Mouse (Mus musculus) lung, postnatal 0 days (tissue): ENCODE data around the gene Psmd9. TPM values are rescaled to one million over a fixed set of nuclear protein-coding genes. Genes with fewer than 3 reads are reported as not detected.

Experiments used
- ATAC-seq: fragments of 200-750 bp; cut with Nextera tagmentation; 2 replicates; pipeline ENCODE4 v1.8.0; 2017; ENCODE audit warnings: moderate library complexity
- DNase-seq: peaks from one replicate; pipeline ENCODE4 v3.0.0-alpha.2; 2016; ENCODE audit warnings: low spot score
- H3K27ac ChIP-seq: fragments of 300-500 bp; sonication (generic); 2 replicates; pipeline ENCODE4 v1.5.1; 2014; ENCODE audit warnings: antibody characterized with exemption, mild to moderate bottlenecking, low read length, mixed read lengths
- H3K27me3 ChIP-seq: fragments of 300-500 bp; sonication (generic); replicated peaks from 2 replicates; pipeline ENCODE4 v1.6.1; 2014; ENCODE audit warnings: low read length, mixed read lengths; ENCODE audit not compliant: insufficient read depth
- H3K36me3 ChIP-seq: fragments of 300-500 bp; sonication (generic); 2 replicates; pipeline ENCODE4 v1.6.1; 2014; ENCODE audit warnings: low read length, mixed read lengths; ENCODE audit not compliant: insufficient read depth
- H3K4me1 ChIP-seq: fragments of 300-500 bp; sonication (generic); 2 replicates; pipeline ENCODE4 v1.6.1; 2014; ENCODE audit warnings: antibody characterized with exemption, low read depth, low read length, mixed read lengths; ENCODE audit not compliant: insufficient read depth
- H3K4me2 ChIP-seq: fragments of 300-500 bp; sonication (generic); replicated peaks from 2 replicates; pipeline ENCODE4 v1.6.1; 2014; ENCODE audit warnings: low read depth, mild to moderate bottlenecking, low read length, moderate library complexity, mixed read lengths
- H3K4me3 ChIP-seq: fragments of 300-500 bp; sonication (generic); 2 replicates; pipeline ENCODE4 v1.5.1; 2014; ENCODE audit warnings: low read depth, low read length
- H3K9ac ChIP-seq: fragments of 300-500 bp; sonication (generic); replicated peaks from 2 replicates; pipeline ENCODE4 v1.6.1; 2014; ENCODE audit warnings: low read depth, mild to moderate bottlenecking
- H3K9me3 ChIP-seq: fragments of 300-500 bp; sonication (generic); 2 replicates; pipeline ENCODE4 v1.6.1; 2016; ENCODE audit warnings: low read length, mixed read lengths
- CTCF ChIP-seq: IDR thresholded peaks from 2 replicates; pipeline ENCODE4 v1.5.1; 2016; ENCODE audit warnings: antibody characterized with exemption, mild to moderate bottlenecking
- EP300 ChIP-seq: IDR thresholded peaks from 2 replicates; pipeline ENCODE4 v1.6.1; 2016; ENCODE audit warnings: antibody characterized with exemption, mild to moderate bottlenecking, control low read depth
- WGBS: fragments of 180-500 bp; shearing (Covaris S2); extraction: QIAGEN DNeasy Blood & Tissue Kit; methylation state at CpG from one replicate; pipeline ENCODE4 v1.1.7; 2014; 5-methylcytosine and 5-hydroxymethylcytosine counted together
- polyA plus RNA-seq: library from polyadenylated mRNA; unstranded; fragments of >200 nt; fragmentation: Nextera tagmentation; extraction: Ambion mirVana; gene quantifications from 2 replicates; pipeline ENCODE4 v1.2.1, GENCODE M21; 2015

Gene Psmd9
- polyA plus RNA-seq, 1 experiment from 2014 or later: 62.0 TPM

DNA sequence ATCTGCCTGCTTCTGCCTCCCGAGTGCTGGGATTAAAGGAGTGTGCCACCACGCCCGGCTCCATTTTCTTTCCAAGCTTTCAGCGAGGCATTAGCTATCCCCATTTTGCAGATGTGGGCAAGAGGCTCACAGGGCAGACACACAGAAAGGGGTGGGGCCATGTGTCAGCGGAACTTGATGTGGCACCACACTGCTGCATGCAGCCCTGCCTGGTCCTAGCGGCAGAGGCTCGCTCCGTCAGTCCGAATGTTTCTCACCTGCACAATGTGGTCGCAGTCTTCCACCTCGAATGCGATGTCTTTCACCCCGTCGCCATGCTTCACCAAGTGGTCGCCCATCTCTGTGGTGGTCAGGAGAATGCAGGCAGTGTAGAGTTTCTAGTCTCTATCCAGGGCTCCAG lies 11.2 kb downstream of the Psmd9 start:
- Histone ChIP-seq H3K36me3 (no peaks in the 10 kb centered on the region), H3K9ac (no peak overlapping the region), H3K27ac (no peak overlapping the region), H3K9me3 (no peaks in the 10 kb centered on the region), H3K27me3 (no peaks in the 10 kb centered on the region), H3K4me2 (no peak overlapping the region), H3K4me1 (no peaks in the 10 kb centered on the region), H3K4me3 (no peak overlapping the region)
- no peak for DNase-seq
- no peak for ATAC-seq
- WGBS: 89% methylated on average over 15 of the region's 15 CpGs
- TF ChIP-seq CTCF (no peak), EP300 (no peak)

DNA sequence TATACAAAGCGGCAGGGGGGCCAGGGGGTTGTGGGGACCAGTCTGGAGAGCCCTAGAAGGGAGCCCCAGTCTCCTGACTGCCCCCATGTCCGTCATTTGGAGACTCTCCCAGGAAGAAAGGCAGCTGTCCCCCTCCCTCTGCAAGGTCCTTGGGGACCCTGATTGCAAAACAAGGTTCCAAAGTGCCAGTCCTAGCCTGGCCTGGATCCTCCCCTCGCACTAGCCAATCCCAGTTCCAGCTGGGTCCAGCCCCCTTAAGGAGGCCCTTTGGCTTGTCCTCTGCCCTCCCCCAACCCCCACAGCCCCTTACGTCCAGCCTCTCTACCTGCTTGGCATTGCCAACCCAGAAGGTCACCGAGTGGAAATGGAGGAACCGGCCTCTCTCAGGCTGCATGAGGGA lies 12.3 kb downstream of the Psmd9 start:
- ATAC-seq: no peak
- Histone ChIP-seq H3K4me1 (no peaks in the 10 kb centered on the region), H3K27me3 (no peaks in the 10 kb centered on the region), H3K9ac (no peak overlapping the region), H3K36me3 (no peaks in the 10 kb centered on the region), H3K9me3 (no peaks in the 10 kb centered on the region), H3K4me2 (no peak overlapping the region), H3K27ac (no peak overlapping the region), H3K4me3 (no peak overlapping the region)
- WGBS: 62% methylated on average over 6 of the region's 6 CpGs
- no peak for DNase-seq
- TF ChIP-seq CTCF (no peak), EP300 (no peak)

DNA sequence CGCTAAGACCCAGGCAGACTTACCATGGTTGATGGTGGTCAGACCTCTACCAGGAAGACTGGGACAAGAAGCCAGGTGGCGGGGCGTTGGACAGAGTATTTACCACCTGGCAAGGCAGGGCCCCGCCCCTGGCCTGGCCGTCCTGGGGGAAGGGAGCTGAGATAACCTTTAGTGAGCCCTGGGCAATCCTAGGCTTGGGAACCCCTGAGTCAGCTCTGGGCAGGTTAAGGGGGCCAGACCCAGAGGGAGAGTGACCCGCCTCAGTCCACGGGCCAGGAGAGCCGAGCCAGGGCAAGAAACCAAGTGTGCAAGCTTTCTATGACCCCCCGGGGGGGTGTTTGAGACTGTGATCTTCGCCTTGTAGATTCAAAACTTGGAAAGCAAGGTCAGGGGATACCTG lies 13.4 kb downstream of the Psmd9 start, which contains the start of gene Hpd:
Hpd (minus strand) TSS at position 77 of the 400 bp plus-strand sequence.
- 64% methylated on average over 10 of the region's 10 CpGs for WGBS
- Histone ChIP-seq H3K27ac (no peak within 1 kb of the TSS), H3K4me1 (no peaks in the 10 kb centered on the region), H3K4me2 (no peak within 1 kb of the TSS), H3K27me3 (no peaks in the 10 kb centered on the region), H3K9me3 (no peaks in the 10 kb centered on the region), H3K36me3 (no peaks in the 10 kb centered on the region), H3K4me3 (no peak within 1 kb of the TSS), H3K9ac (no peak within 1 kb of the TSS)
- ATAC-seq: no peak
- no peak for TF ChIP-seq EP300
- TF ChIP-seq CTCF: no peak
- no peak for DNase-seq

DNA sequence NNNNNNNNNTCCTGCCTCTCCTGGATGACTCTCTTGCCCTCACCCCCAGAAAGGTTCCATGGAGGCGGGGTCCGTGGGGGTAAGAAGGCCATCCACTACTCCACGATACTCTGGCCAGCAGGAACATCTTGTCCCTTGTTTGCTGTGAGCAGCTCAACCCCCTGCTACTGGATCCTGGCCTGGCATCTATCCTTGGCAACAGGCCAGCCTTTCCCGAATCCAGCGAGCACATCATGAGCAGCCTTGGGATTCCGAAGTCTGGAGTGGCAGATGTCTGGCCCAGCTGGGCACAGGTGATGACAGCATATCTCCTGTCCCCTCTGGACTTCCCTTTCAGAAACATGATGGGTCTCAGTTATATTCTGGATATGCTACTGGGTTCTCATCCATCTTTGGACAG lies 16.8 kb downstream of the Psmd9 start:
- Histone ChIP-seq H3K4me3 (no peak overlapping the region), H3K4me2 (no peak overlapping the region), H3K27me3 (no peaks in the 10 kb centered on the region), H3K27ac (no peak overlapping the region), H3K4me1 (no peaks in the 10 kb centered on the region), H3K9me3 (no peaks in the 10 kb centered on the region), H3K9ac (no peak overlapping the region), H3K36me3 (no peaks in the 10 kb centered on the region)
- TF ChIP-seq EP300 (no peak), CTCF (no peak)
- 48% methylated on average over 6 of the region's 6 CpGs for WGBS
- DNase-seq (no peak), ATAC-seq (no peak)

DNA sequence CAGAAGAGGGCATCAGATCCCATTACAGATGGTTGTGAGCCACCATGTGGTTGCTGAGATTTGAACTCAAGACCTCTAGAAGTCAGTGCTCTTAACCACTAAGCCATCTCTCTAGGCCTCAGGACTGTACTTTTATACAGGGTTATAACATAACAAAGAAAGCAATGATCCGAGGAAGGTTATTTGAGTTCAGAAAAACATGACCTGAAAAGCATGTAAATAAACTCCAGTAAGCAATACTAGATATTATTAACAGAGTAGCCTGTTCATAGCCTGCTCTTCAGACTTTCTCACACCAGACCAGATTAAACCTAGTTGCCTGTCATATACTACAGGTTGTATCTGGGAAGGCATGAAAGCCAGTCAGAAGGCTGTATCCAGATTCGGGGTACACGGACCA lies 18.1 kb downstream of the Psmd9 start:
- TF ChIP-seq CTCF (no peak), EP300 (no peak)
- no peaks in the 10 kb centered on the region for H3K4me1 ChIP-seq
- H3K27ac ChIP-seq: no peak overlapping the region
- DNase-seq (no peak), ATAC-seq (no peak)
- H3K4me2 ChIP-seq: no peak overlapping the region
- WGBS: 93% methylated on average over 3 of the region's 3 CpGs
- H3K4me3 ChIP-seq: no peak overlapping the region
- H3K36me3 ChIP-seq: no peaks in the 10 kb centered on the region
- H3K27me3 ChIP-seq: no peaks in the 10 kb centered on the region
- no peak overlapping the region for H3K9ac ChIP-seq
- no peaks in the 10 kb centered on the region for H3K9me3 ChIP-seq

DNA sequence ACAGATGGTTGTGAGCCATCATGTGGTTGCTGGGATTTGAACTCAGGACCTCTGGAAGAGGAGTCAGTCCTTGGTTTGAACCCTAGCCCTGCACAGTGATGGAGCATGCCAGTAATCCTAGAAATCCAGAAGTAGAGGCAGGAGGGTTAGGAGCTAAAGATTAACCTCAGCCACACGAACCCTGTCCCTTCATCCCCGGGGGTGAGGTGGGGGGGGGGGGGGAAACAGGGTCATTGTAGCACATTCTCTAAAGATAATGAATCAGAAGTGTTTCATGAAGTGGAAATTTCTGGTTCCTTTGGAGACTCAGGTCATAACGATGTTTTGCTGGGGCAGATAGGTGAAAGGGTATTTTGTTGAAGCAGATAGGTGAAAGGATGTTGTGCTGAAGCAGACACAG lies 21.7 kb downstream of the Psmd9 start:
- Histone ChIP-seq H3K9me3 (no peaks in the 10 kb centered on the region), H3K9ac (no peak overlapping the region), H3K4me3 (no peak overlapping the region), H3K36me3 (no peaks in the 10 kb centered on the region), H3K27ac (no peak overlapping the region), H3K4me1 (no peaks in the 10 kb centered on the region), H3K27me3 (no peaks in the 10 kb centered on the region), H3K4me2 (no peak overlapping the region)
- 59% methylated on average over 3 of the region's 3 CpGs for WGBS
- DNase-seq (no peak), ATAC-seq (no peak)
- TF ChIP-seq CTCF (no peak), EP300 (no peak)

DNA sequence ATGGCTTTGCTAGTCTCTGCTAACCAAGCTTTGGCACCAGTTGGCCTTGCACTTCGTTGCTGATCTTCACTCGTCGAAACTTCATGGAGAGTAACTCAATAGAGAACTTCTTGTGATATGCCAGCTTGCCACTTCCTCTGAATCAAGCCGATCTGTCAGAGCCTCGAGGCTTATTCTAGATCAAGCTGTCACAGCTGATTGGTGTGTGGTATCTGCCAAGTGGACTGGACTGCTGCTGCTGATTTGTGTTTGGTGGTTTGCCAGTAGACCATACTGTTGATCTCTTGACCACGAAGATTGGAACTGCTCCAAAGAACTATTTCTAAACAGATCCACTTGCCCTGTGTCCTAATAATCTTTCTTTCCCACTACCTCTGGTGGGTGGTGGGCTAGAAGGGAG lies 22.2 kb downstream of the Psmd9 start:
- H3K27ac ChIP-seq: no peak overlapping the region
- ATAC-seq (no peak), DNase-seq (no peak)
- no peaks in the 10 kb centered on the region for H3K27me3 ChIP-seq
- WGBS: 59% methylated on average over 6 of the region's 6 CpGs
- no peaks in the 10 kb centered on the region for H3K9me3 ChIP-seq
- H3K4me3 ChIP-seq: no peak overlapping the region
- H3K4me2 ChIP-seq: no peak overlapping the region
- no peak overlapping the region for H3K9ac ChIP-seq
- H3K4me1 ChIP-seq: no peaks in the 10 kb centered on the region
- H3K36me3 ChIP-seq: no peaks in the 10 kb centered on the region
- TF ChIP-seq CTCF (no peak), EP300 (no peak)
